Mouse (Mus musculus): Measurements from ENCODE around the gene Bmper.

DNA sequence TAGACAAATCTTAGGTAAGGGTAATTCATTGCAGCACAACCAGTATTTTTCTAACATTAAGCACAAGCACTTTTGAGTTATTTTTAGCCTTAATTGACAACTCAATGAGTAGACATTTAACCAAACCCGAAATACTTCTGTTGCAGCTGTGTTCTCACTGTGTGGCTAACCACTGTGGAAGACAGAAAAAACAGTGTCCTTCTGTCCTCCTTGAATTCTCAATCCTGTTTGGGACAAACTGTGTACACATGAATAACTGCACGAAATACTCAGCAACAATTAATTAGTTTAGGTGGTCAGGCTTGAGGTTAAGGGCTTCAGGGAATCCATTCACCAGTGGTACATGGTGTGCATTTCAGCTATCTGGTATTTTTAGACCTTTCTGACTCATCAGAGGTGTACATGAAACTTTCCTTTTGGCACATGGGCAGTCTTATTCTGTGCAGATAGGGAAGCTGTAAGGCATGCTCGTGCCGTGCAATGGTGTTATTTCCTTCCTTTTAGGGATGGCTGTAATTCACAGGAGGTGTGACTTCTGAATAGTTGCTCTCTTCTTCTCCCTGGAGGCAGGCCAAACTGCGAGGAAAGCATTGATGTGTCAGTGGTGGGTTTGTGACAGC is 131.4 kb downstream of the Bmper start:
- no peak for TF ChIP-seq CTCF (IDR thresholded peaks at IDR 0.05; ENCODE audit: low read depth, low read length)
- TF ChIP-seq GATA2 (IDR thresholded peaks at IDR 0.05; ENCODE audit: borderline replicate concordance, low read depth, low read length) = no peak
- no peak for TF ChIP-seq GATA1 (IDR thresholded peaks at IDR 0.05; ENCODE audit: borderline replicate concordance, low read length)
- TF ChIP-seq POLR2AphosphoS5 (IDR thresholded peaks at IDR 0.05; ENCODE audit: insufficient replicate concordance, low read depth, low read length) = no peak
